Mouse (Mus musculus): ENCODE data around the gene Cln6.

GRCm38 (mm10) chr9:62826456-62826855, 12.1 kb upstream of the Cln6 start:
- TF ChIP-seq CTCF (IDR thresholded peaks at IDR 0.05; ENCODE audit: low read depth, low read length): no peak
- no peak for TF ChIP-seq POLR2A (IDR thresholded peaks at IDR 0.05; ENCODE audit: insufficient read depth, low read length)
